Mouse (Mus musculus) bone marrow, adult 2 months (tissue): ENCODE results near the gene E330017A01Rik.

ENCODE experiments used
- CTCF ChIP-seq: fragments of 200-500 bp; IDR thresholded peaks from 2 replicates; pipeline ENCODE4 v1.5.1; 2011; ENCODE audit warnings: low read length, control low read depth; ENCODE audit not compliant: control insufficient read depth, insufficient read depth
- POLR2A ChIP-seq: fragments of 200-500 bp; IDR thresholded peaks from 2 replicates; pipeline ENCODE4 v1.6.1; 2011; ENCODE audit warnings: low read depth, mild to moderate bottlenecking, control low read depth, low read length, borderline replicate concordance; ENCODE audit not compliant: control insufficient read depth

- TF ChIP-seq CTCF (no peak), POLR2A (no peak)
Measured at GRCm38 (mm10) chr16:58682046-58682445, 43.5 kb upstream of the E330017A01Rik start.
